Mouse (Mus musculus) olfactory bulb, adult 2 months (tissue): ENCODE results near the gene Marcksl1. TPM values are rescaled to one million over a fixed set of nuclear protein-coding genes. Genes with fewer than 3 reads are reported as not detected.

Experiments used
- H3K27ac ChIP-seq: fragments of 200-500 bp; 2 replicates; pipeline ENCODE4 v1.5.1; 2012; ENCODE audit warnings: low read depth, low read length; ENCODE audit not compliant: insufficient read depth
- H3K4me1 ChIP-seq: fragments of 200-500 bp; 2 replicates; pipeline ENCODE4 v1.6.1; 2012; ENCODE audit warnings: low read length; ENCODE audit not compliant: control insufficient read depth, insufficient read depth
- H3K4me3 ChIP-seq: fragments of 200-500 bp; 2 replicates; pipeline ENCODE4 v1.5.1; 2012; ENCODE audit warnings: mild to moderate bottlenecking, low read depth, low read length, moderate library complexity; ENCODE audit not compliant: insufficient read depth
- CTCF ChIP-seq: fragments of 200-500 bp; IDR thresholded peaks from 2 replicates; pipeline ENCODE4 v1.5.1; 2012; ENCODE audit warnings: low read depth, mild to moderate bottlenecking, low read length, moderate library complexity; ENCODE audit not compliant: insufficient read depth
- POLR2A ChIP-seq: fragments of 200-500 bp; IDR thresholded peaks from 2 replicates; pipeline ENCODE4 v1.6.1; 2012; ENCODE audit warnings: mild to moderate bottlenecking, low read depth, low read length, moderate library complexity; ENCODE audit not compliant: insufficient read depth
- WGBS: fragments of 180-500 bp; shearing (Covaris S2); methylation state at CpG from one replicate; pipeline ENCODE4 v1.1.7; 2018; 5-methylcytosine and 5-hydroxymethylcytosine counted together
- polyA plus RNA-seq: library from polyadenylated mRNA; stranded (reverse); fragments of >200 nt; gene quantifications from 2 replicates; pipeline ENCODE4 v1.2.4, GENCODE M21; 2012; ENCODE audit warnings: low replicate concordance; ENCODE audit not compliant: missing spikeins, insufficient read depth, insufficient read length

The Marcksl1 gene
- polyA plus RNA-seq, result 192 TPM in 1 of 2 replicates, not detected in the other

- Histone ChIP-seq H3K4me1 (peaks cover 14% of the 10 kb centered on the region), H3K27ac (peak within 1 kb of the TSS; percentile 27; the same call in 1 of the 2 replicates), H3K4me3 (peak within 1 kb of the TSS; percentile 89)
- TF ChIP-seq POLR2A (peak; percentile 86), CTCF (no peak)
- 8% methylated on average over 47 of the region's 47 CpGs for WGBS
These were observed at the start of gene Marcksl1 for GRCm38 (mm10) chr4:129513086-129513767. Gene Marcksl1 (plus strand): TSS chr4:129513581.

DNA sequence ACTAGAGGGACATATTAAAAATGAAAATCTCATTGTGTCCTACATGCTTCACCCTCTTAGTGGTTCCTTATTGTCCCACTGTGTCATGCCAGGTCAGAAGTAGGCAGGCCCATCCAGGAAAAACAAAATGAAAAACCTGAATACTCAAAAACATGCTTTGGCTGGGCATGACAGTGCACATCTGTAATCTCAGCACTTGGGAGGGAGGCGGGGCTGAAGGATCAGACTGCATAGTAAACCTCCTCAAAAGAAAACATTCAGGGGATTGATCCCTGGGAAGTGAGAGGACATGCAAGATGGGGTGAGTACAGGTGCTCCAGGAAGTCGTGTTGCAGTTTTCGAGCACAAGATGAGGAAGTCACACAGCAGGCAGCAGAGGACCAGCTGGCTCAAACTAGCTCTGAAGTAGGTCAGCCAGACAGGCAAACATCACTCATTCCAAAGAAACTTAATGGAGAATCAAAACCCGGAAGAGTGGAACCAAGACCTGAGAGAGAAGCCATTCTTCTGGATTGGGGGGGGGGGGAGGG lies 49.0 kb upstream of the Marcksl1 start:
- TF ChIP-seq POLR2A, result no peak
- no peak for TF ChIP-seq CTCF
- peaks cover 8% of the 10 kb centered on the region for H3K4me1 ChIP-seq
- WGBS, result 76% methylated on average over 4 of the region's 4 CpGs
- H3K27ac ChIP-seq, result no peak overlapping the region
- no peak overlapping the region for H3K4me3 ChIP-seq

- TF ChIP-seq CTCF (no peak), POLR2A (no peak)
- Histone ChIP-seq H3K4me1 (no peaks in the 10 kb centered on the region; the same call in 1 of the 2 replicates), H3K4me3 (no peak overlapping the region), H3K27ac (no peak overlapping the region)
- 92% methylated on average over 11 of the region's 11 CpGs for WGBS
These were observed 37.3 kb upstream of the Marcksl1 start for GRCm38 (mm10) chr4:129476047-129476446.

DNA sequence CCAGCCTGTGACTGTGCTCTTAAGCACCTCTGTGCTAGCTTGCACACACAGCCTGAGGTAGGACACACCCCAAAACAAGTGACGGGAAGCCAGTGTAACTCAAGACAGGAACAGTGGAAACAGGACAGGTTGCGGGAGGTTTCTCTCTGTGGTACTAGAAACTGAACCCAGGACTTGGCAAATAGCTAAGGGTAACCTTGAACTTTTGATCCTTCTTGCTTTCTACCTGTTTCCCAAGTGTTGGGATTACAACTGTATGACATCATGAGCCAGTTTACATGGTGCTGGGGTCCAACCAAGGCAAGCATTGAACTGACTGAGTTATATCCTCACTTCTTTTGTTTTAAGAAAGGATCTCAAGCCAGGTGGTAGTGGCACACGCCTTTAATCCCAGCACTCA lies 33.5 kb upstream of the Marcksl1 start:
- no peaks in the 10 kb centered on the region; the same call in 1 of the 2 replicates for H3K4me1 ChIP-seq
- no peak for TF ChIP-seq CTCF
- no peak for TF ChIP-seq POLR2A
- H3K4me3 ChIP-seq, result no peak overlapping the region
- H3K27ac ChIP-seq, result no peak overlapping the region
- WGBS, result 90% methylated on average over 3 of the region's 3 CpGs

- Histone ChIP-seq H3K4me3 (no peak overlapping the region), H3K27ac (no peak overlapping the region), H3K4me1 (no peaks in the 10 kb centered on the region; the same call in 1 of the 2 replicates)
- WGBS, result 88% methylated on average over 1 of the region's 1 CpGs
- TF ChIP-seq CTCF (no peak), POLR2A (no peak)
These were observed 32.3 kb upstream of the Marcksl1 start for GRCm38 (mm10) chr4:129481090-129481489.

DNA sequence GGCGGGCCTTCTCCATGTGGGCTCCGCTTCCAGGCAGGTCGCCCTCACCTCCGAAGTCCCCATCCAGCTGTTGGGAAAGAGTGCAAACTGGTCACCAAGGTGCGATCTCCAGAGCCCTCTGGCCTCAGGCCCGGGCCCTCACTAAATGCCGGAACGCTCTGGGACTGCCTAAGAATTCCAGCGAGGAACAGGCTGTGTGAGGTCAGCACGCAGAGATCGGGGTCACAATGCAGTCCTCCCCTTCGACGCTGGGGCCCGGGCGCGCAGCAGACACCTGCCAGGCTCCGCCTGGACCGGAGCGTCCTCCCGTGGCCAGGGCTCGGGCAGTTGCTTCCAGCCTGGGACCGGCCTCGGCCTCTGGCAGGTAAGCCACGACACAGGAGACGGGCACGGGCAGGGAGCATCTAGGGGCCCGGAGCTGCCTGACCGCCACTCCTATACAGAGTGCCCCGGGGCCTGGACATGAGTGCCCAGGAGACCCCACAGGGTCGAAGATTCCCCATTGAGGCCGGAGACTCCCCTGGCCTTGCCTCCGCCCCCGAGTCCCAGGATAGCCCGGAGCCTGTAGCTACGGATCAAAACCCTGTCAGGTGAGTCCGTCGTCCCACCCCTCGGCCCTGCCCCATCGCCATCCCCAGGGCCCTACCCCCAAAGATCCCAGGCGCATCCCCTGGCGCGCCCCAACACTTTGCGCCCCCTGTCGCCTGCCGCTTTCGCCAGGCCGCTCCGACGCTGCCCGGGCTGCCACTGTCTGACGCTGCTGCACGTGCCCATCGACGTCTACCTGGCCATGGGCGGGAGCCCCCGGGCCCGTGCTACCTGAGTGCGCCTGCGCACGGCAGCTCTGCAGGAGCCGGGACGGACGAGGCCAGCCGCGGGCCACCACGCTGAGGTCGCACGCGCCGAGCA lies 22.2 kb upstream of the Marcksl1 start, which contains the start of the genes Tssk3 and Fam229a:
Gene Tssk3 (minus strand): TSS at position 51 of the 909 bp plus-strand sequence.
Gene Fam229a (plus strand): TSS at position 219 of the 909 bp plus-strand sequence.
- no peak for TF ChIP-seq CTCF
- no peak for TF ChIP-seq POLR2A
- 15% methylated on average over 70 of the region's 70 CpGs for WGBS
- Histone ChIP-seq H3K27ac (no peak within 1 kb of the TSS), H3K4me1 (peaks cover 19% of the 10 kb centered on the region), H3K4me3 (peak within 1 kb of the TSS; percentile 29)

GRCm38 (mm10) chr4:129494681-129495080 lies 18.7 kb upstream of the Marcksl1 start:
- 69% methylated on average over 7 of the region's 7 CpGs for WGBS
- H3K4me3 ChIP-seq, result no peak overlapping the region
- no peak for TF ChIP-seq POLR2A
- TF ChIP-seq CTCF, result no peak
- H3K4me1 ChIP-seq, result peaks cover 27% of the 10 kb centered on the region
- H3K27ac ChIP-seq, result no peak overlapping the region

DNA sequence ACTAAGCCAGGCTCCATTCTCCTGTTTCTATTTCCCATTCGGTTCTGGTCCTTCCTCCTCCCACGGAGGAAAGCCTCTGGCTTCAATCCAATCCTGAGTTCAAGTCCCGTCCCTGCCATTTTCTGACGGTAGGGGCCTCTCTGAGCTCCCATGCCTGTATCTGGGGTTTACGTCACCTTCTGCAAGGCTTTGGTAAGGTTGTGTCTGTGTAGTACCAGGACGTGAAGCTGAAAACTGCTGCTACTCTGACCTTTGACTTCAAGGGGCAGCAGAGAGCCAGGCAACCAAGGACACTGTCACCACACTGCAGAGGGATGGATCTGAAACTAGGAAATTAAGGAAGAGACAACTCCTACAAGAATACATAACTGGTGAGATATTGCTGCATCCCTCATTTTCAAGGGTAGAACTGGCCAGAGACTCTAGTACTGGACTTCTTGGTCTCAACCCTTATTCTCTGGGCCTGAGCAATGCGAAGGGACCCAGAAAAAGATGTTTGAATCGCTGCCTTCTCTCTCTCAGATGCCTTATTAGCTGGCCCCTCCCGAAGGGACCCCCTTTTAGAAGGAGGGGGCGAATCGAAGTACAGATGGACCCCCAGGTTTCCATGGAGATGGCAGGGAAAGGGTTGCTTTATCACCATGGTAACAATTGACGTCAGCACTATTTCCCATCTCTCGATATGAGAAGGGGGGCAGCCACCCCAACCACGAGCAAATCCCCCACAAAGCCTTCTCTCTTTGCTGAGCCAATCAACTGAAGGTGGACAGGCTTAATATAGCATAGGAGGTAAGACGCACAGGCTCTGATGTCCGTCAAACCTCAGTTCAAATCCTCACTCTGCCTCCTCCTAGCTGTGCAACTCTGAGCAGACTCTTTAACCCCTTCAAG lies 17.5 kb upstream of the Marcksl1 start:
- Histone ChIP-seq H3K27ac (peak overlapping the region; percentile 89), H3K4me3 (peak overlapping the region; percentile 8), H3K4me1 (peaks cover 30% of the 10 kb centered on the region)
- TF ChIP-seq CTCF (no peak), POLR2A (no peak)
- WGBS, result 15% methylated on average over 16 of the region's 16 CpGs
